Mouse (Mus musculus): ENCODE data around the gene Tex2. TPM values are rescaled to one million over a fixed set of nuclear protein-coding genes. Genes with fewer than 3 reads are reported as not detected.

Tex2 gene
- polyA plus RNA-seq, 1 experiment: 12.3 TPM

- 32% methylated on average over 1 of the region's 1 CpGs for WGBS
- no peak for DNase-seq (ENCODE audit: low read depth, low spot score)
Observed at GRCm38 (mm10) chr11:106475309-106475708, 137.9 kb downstream of the Tex2 start.

- DNase-seq (ENCODE audit: low read depth, low spot score): no peak
- WGBS: 96% methylated on average over 1 of the region's 1 CpGs
Observed at GRCm38 (mm10) chr11:106471629-106472028, 141.6 kb downstream of the Tex2 start.

GRCm38 (mm10) chr11:106468509-106468908 is 144.7 kb downstream of the Tex2 start:
- DNase-seq (ENCODE audit: low read depth, low spot score): no peak
- WGBS: 44% methylated on average over 1 of the region's 1 CpGs

GRCm38 (mm10) chr11:106465932-106466331 is 147.3 kb downstream of the Tex2 start:
- 83% methylated on average over 4 of the region's 4 CpGs for whole genome bisulfite sequencing
- DNase-seq (ENCODE audit: low read depth, low spot score): no peak

GRCm38 (mm10) chr11:106465545-106465903 is 147.7 kb downstream of the Tex2 start:
- no peak for DNase-seq (ENCODE audit: low read depth, low spot score)
- 92% methylated on average over 1 of the region's 1 CpGs for WGBS

GRCm38 (mm10) chr11:106464681-106465544 is 148.3 kb downstream of the Tex2 start:
- DNase-seq (ENCODE audit: low read depth, low spot score): no peak
- 45% methylated on average over 4 of the region's 4 CpGs for WGBS

GRCm38 (mm10) chr11:106463845-106464244 is 149.4 kb downstream of the Tex2 start:
- WGBS: 72% methylated on average over 5 of the region's 5 CpGs
- DNase-seq (ENCODE audit: low read depth, low spot score): no peak

- peak; percentile 64 for DNase-seq (ENCODE audit: low read depth, low spot score)
- 21% methylated on average over 3 of the region's 3 CpGs for WGBS
Observed at GRCm38 (mm10) chr11:106462309-106462708, 150.9 kb downstream of the Tex2 start.

GRCm38 (mm10) chr11:106461145-106461932 is 151.9 kb downstream of the Tex2 start:
- WGBS: 79% methylated on average over 5 of the region's 5 CpGs
- DNase-seq (ENCODE audit: low read depth, low spot score): no peak

GRCm38 (mm10) chr11:106460671-106461070 is 152.6 kb downstream of the Tex2 start:
- 94% methylated on average over 1 of the region's 1 CpGs for WGBS
- DNase-seq (ENCODE audit: low read depth, low spot score): no peak

- no peak for DNase-seq (ENCODE audit: low read depth, low spot score)
- WGBS: 89% methylated on average over 4 of the region's 4 CpGs
Observed at GRCm38 (mm10) chr11:106458540-106458939, 154.7 kb downstream of the Tex2 start.

Other genes starting within 250 kb of the Tex2 start
- 0.80 and 2.1 TPM in 2 replicates for gene Prr29, start 248.0 kb downstream of the Tex2 start, polyA plus RNA-seq (2012; rRNA removed)
- gene Icam2, start 225.3 kb downstream of the Tex2 start, polyA plus RNA-seq (2012; rRNA removed): 13.2 and 16.2 TPM in 2 replicates
- gene Ern1, start 125.6 kb downstream of the Tex2 start, polyA plus RNA-seq (2012; rRNA removed): 11.8 and 26.1 TPM in 2 replicates
- 15.8 and 21.1 TPM in 2 replicates for gene Pecam1, start 137.2 kb upstream of the Tex2 start, polyA plus RNA-seq (2012; rRNA removed)
- 1.3 and 1.7 TPM in 2 replicates for gene Milr1, start 137.8 kb upstream of the Tex2 start, polyA plus RNA-seq (2012; rRNA removed)
- 5.6 and 8.3 TPM in 2 replicates for gene Polg2, start 166.1 kb upstream of the Tex2 start, polyA plus RNA-seq (2012; rRNA removed)
- gene Ddx5, start 175.8 kb upstream of the Tex2 start, polyA plus RNA-seq (2012; rRNA removed): 146 and 237 TPM in 2 replicates
- 1.9 and 2.3 TPM in 2 replicates for gene Cep95, start 175.8 kb upstream of the Tex2 start, polyA plus RNA-seq (2012; rRNA removed)